Mouse (Mus musculus): ENCODE results near the gene Prdm2. TPM values are rescaled to one million over a fixed set of nuclear protein-coding genes. Genes with fewer than 3 reads are reported as not detected.

Prdm2 gene
- polyA plus RNA-seq (2015; fragmentation: Illumina TruSeq; extraction: RNeasy Lipid Tissue Mini Kit (QIAGEN cat#74804); ENCODE audit: insufficient read depth, low replicate concordance): 44.6 TPM

GRCm38 (mm10) chr4:143212341-143213174, at the start of gene Prdm2:
Gene Prdm2 (minus strand): TSS chr4:143212995.

Other genes starting within 250 kb of the Prdm2 start
- gene Pdpn, start 86.6 kb upstream of the Prdm2 start, polyA plus RNA-seq (2015; fragmentation: Illumina TruSeq; extraction: RNeasy Lipid Tissue Mini Kit (QIAGEN cat#74804); ENCODE audit: insufficient read depth, low replicate concordance): 1.7 TPM
- not detected for gene Lrrc38, start 136.8 kb upstream of the Prdm2 start, polyA plus RNA-seq (2015; fragmentation: Illumina TruSeq; extraction: RNeasy Lipid Tissue Mini Kit (QIAGEN cat#74804); ENCODE audit: insufficient read depth, low replicate concordance)
- not detected for gene Pramel1, start 181.4 kb upstream of the Prdm2 start, polyA plus RNA-seq (2015; fragmentation: Illumina TruSeq; extraction: RNeasy Lipid Tissue Mini Kit (QIAGEN cat#74804); ENCODE audit: insufficient read depth, low replicate concordance)
- 25.5 TPM for gene Pramef8, start 199.4 kb upstream of the Prdm2 start, polyA plus RNA-seq (2015; fragmentation: Illumina TruSeq; extraction: RNeasy Lipid Tissue Mini Kit (QIAGEN cat#74804); ENCODE audit: insufficient read depth, low replicate concordance)
- gene Oog4, start 237.3 kb upstream of the Prdm2 start, polyA plus RNA-seq (2015; fragmentation: Illumina TruSeq; extraction: RNeasy Lipid Tissue Mini Kit (QIAGEN cat#74804); ENCODE audit: insufficient read depth, low replicate concordance): not detected